Comparison of ENCODE assay signal across 7 mouse cellular contexts in the genomic region with DNA sequence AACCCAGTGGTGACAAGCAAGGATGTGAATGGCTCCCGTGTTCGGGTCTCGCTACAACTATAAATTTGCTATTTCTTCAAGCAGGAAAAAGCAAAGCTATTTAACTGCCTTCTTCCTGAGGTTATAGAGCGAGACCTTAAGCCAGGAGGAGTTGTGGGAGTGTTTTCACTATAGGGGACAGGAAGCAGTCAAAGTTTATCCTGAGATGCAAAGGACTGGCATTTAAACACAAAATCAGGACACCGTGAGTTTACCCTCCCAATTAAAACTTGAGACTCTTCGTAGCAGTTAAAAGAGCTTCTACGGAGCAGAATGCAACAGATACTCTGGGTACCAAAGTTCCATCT. TPM values are rescaled to one million over a fixed set of nuclear protein-coding genes. Genes with fewer than 3 reads are reported as not detected.
DNase-seq lines count a peak whose midpoint lies in the region; ATAC-seq and TF ChIP-seq lines count a peak whose summit lies in the region.

No protein-coding gene starts in this region.

- no peak for ATAC-seq in limb, embryonic 11.5 days (ENCODE audit: insufficient number of reproducible peaks, low FRiP score, low TSS enrichment, low read depth)

- peak overlapping the region; percentile 83 for H3K4me2 ChIP-seq in limb, embryonic 11.5 days (ENCODE audit: low read depth, severe bottlenecking)

- 9% methylated on average over 7 of the region's 7 CpGs for WGBS in lung, adult 2 months
- WGBS in forebrain, embryonic 10.5 days = 12% methylated on average over 7 of the region's 7 CpGs
- 2% methylated on average over 7 of the region's 7 CpGs for WGBS in limb, embryonic 11.5 days
- WGBS in olfactory bulb, adult 2 months = 2% methylated on average over 7 of the region's 7 CpGs

- TF ChIP-seq CTCF in lung, adult 2 months (IDR thresholded peaks at IDR 0.05; ENCODE audit: insufficient read depth, low read length) = no peak
- no peak for TF ChIP-seq CTCF in olfactory bulb, adult 2 months (IDR thresholded peaks at IDR 0.05; ENCODE audit: insufficient read depth, low read depth, low read length)

- no peak for TF ChIP-seq POLR2A in lung, adult 2 months (IDR thresholded peaks at IDR 0.05; ENCODE audit: borderline replicate concordance, extremely low read depth, low read depth, low read length)
- TF ChIP-seq POLR2A in olfactory bulb, adult 2 months (IDR thresholded peaks at IDR 0.05; ENCODE audit: insufficient read depth, low read depth, low read length) = no peak

- no peaks in the 10 kb centered on the region for H3K36me3 ChIP-seq in forebrain, embryonic 10.5 days (replicated peaks)
- H3K36me3 ChIP-seq in limb, embryonic 11.5 days (ENCODE audit: control insufficient read depth, insufficient read depth, low read length) = no peaks in the 10 kb centered on the region

- peak overlapping the region; percentile 95 for H3K9ac ChIP-seq in limb, embryonic 11.5 days (ENCODE audit: low read length)

- peak overlapping the region; percentile 98 for H3K27ac ChIP-seq in forebrain, embryonic 10.5 days
- no peak overlapping the region; the same call in 1 of the 2 replicates for H3K27ac ChIP-seq in limb, embryonic 11.5 days (replicated peaks; ENCODE audit: low read depth, low read length)
- peak overlapping the region; percentile 99; the same call in 1 of the 2 replicates for H3K27ac ChIP-seq in olfactory bulb, adult 2 months (ENCODE audit: insufficient read depth, low read depth, low read length)

- H3K9me3 ChIP-seq in forebrain, embryonic 10.5 days = no peaks in the 10 kb centered on the region
- H3K9me3 ChIP-seq in limb, embryonic 11.5 days (ENCODE audit: control insufficient read depth, low read length) = no peaks in the 10 kb centered on the region

- H3K4me1 ChIP-seq in lung, adult 2 months (ENCODE audit: control insufficient read depth, insufficient read depth, low read length) = no peaks in the 10 kb centered on the region
- H3K4me1 ChIP-seq in forebrain, embryonic 10.5 days = peaks cover 30% of the 10 kb centered on the region
- no peaks in the 10 kb centered on the region for H3K4me1 ChIP-seq in limb, embryonic 11.5 days (ENCODE audit: control insufficient read depth, insufficient read depth, low read length)
- H3K4me1 ChIP-seq in olfactory bulb, adult 2 months (ENCODE audit: control insufficient read depth, insufficient read depth, low read length) = peaks cover 13% of the 10 kb centered on the region

- H3K27me3 ChIP-seq in forebrain, embryonic 10.5 days (ENCODE audit: poor library complexity, severe bottlenecking) = no peaks in the 10 kb centered on the region
- no peaks in the 10 kb centered on the region for H3K27me3 ChIP-seq in limb, embryonic 11.5 days (ENCODE audit: control insufficient read depth, insufficient read depth, low read length)

- H3K4me3 ChIP-seq in lung, adult 2 months (replicated peaks; ENCODE audit: extremely low read depth, low read depth, low read length) = peak overlapping the region; percentile 70
- peak overlapping the region; percentile 99 for H3K4me3 ChIP-seq in forebrain, embryonic 10.5 days
- H3K4me3 ChIP-seq in limb, embryonic 11.5 days (ENCODE audit: low read depth, low read length) = peak overlapping the region; percentile 98
- H3K4me3 ChIP-seq in olfactory bulb, adult 2 months (ENCODE audit: insufficient read depth, low read depth, low read length) = peak overlapping the region; percentile 90

- no peak for DNase-seq in lung, adult 2 months
- no peak for DNase-seq in lung, postnatal 36 days
- no peak for DNase-seq in forebrain, embryonic 10.5 days (ENCODE audit: extremely low spot score, low spot score)
- DNase-seq in limb, embryonic 11.5 days (ENCODE audit: low spot score) = no peak
- no peak for DNase-seq in right cerebral cortex, postnatal 14 days
- DNase-seq in thymus, postnatal 10 days (ENCODE audit: low spot score in 2 of 2) = no peak

RNA-seq across cellular contexts. Expression of gene Map3k4, which starts 1.0 kb away (rescaled TPM):
- polyA plus RNA-seq in lung, adult 2 months (2012; rRNA removed) = 32.9 and 42.8 TPM in 2 replicates
- polyA plus RNA-seq in forebrain, embryonic 10.5 days (2016; fragmentation: Nextera tagmentation; extraction: Ambion mirVana) = 49.4 and 49.5 TPM in 2 replicates
- 48.0 and 48.3 TPM in 2 replicates for polyA plus RNA-seq in limb, embryonic 11.5 days (2014; fragmentation: Nextera tagmentation; extraction: Ambion mirVana)
- not detected in 2 replicates for polyA plus RNA-seq in olfactory bulb, adult 2 months (2012; ENCODE audit: insufficient read depth, insufficient read length, low replicate concordance, missing spikeins)
